Mouse (Mus musculus) spleen, postnatal 14 days (tissue): ENCODE results near the gene Anapc11.

ENCODE experiments used
- DNase-seq, 2 experiments: peaks; one replicate each; pipeline ENCODE4 v3.0.0; 2021 to 2022; ENCODE audit warnings: low spot score in 2 of 2

Anapc11 gene

DNA sequence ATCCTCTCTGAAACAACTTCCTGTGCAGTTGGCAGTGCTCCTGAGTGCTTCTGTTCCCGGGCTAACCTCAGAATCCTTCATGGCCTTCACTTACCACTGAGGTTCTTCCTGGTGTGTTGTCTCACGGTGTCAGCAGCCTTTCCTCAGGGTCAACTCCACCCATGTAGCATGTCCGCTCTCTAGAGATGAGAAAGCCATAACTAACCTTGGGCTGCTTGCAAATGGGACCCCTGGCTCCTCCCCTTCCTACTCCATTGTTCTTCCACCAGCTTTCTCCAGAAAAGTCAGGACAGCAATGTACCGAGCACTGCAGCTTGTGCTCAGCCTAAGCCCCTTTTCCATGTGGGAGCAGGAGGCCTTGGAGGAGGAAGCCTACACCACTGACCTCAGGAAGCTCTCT, 8.5 kb downstream of the Anapc11 start:
- DNase-seq, result no peak

DNA sequence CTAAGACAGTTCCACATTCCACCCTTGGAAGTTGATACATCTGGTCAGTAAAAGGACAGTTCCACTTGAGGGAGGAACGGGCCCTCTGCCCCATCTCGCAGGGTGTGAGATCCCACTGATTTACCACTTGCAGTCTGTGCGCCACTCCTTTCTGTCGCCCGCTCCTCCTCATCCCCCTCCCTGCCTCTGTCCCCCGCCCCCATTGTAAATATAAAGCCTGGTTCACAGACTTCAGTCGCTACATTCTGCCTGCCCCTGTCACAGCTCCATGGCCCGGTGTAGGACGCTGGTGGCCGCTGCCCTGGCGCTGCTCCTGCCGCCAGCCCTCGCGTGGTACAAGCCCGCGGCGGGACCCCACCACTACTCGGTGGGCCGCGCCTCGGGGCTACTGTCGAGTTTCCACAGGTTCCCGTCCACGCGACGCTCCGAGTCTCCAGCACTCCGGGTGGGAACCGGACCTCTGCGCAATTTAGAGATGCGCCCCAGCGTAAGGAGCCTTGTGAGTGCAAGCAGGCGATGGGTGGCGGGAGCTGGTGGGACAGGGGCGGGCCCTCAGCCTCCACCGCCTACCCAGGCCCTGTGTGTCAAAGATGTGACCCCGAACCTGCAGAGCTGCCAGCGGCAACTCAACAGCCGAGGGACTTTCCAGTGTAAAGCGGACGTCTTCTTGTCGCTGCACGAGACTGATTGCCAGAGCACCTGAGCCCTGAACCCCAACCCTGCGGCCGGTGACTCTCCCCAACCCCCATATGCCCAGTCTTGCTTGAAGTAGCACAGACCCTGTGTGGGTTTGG, 10.2 kb downstream of the Anapc11 start, which contains the start of gene Npb:
Npb (plus strand) TSS at position 237 of the 794 bp plus-strand sequence.
- no peak for DNase-seq

DNA sequence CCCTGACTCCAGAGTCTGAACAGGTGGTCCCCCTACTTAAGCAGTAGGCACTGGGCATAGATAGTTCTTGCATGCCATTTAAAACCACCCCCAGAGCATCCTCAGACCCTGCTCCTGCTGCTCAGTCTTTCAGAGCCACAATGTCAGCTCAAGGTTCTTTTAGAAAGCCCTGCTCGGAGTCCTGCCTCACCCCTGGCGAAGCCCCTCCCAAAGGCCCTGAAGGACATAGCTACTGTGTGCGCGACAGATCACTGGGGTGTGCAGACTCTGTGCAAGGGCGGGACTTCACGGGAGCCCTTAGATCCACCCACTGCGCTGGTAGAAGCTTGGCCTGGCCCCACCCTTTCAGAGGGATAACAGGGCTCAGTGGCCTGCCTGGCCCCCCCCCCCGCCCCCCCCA, 11.0 kb downstream of the Anapc11 start:
- DNase-seq, result no peak

DNA sequence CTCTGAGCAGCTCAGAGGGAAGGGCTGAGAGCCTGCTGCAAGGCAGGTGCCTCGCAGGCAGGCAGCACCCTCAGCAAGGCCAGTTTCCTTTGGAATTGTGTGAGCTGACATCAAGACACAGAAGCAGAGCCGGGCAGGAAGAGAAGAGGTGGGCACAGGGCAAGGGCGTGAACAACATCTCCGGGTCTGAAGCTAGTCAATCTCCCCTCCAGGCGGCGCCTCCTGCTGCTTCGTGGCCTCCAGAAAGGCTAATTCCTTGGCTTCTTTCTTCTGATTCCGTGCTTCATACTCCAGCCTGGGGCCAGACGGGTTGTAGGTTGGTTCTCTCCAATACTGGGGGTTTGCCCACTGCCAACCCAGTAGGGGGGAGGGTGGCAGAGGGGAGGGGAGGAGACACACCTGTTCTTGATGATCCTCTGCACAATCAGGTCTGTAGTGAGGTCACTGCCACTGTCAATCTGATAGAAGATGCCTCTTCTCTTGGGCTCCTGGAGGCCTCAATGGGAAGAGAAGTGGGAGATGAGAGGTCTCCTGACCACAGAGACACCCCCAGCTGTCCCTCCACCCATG, 12.3 kb downstream of the Anapc11 start:
- no peak for DNase-seq

- peak; percentile 57 to 78 for DNase-seq
Observed at GRCm38 (mm10) chr11:120612763-120613162, 14.5 kb downstream of the Anapc11 start.

- no peak for DNase-seq
Observed at GRCm38 (mm10) chr11:120613481-120613972, 15.3 kb downstream of the Anapc11 start.

DNA sequence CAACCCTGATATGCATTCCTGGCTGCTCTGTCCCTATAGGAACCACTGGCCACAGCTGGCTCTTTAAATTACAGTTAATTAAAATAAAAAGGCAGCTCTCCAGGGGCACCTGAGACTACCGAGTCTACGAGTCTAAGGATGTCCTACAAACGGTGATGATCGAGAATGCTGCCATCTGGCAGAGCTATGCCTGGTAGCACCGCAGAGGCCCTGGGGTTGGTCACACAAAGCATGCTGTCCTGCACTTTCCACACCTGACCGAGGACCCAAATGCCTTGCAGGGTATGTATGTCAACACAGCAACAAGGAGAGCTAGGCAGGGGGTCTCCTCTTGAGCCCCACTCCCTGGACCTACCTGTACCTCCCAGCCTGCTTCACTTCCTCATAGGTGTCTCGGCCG, 15.8 kb downstream of the Anapc11 start:
- no peak for DNase-seq

DNA sequence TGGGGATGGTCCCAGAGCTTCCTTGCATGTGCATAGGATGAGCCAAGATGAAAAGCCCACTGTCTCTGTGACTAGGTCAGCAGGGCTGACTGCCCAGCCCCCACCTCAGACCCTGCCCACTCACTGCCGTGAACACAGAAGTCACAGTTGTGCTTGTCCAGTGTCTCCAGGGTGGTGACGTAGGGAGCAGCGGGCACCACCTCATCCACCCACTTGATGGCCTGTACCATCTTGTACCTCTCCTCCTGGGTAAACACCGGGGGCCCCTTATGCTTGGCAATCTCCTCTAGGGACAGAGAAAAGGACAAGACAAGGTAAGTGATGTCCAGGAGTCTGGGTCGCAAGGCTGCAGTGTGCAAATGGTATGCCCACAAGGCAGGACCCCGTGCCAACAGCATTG, 16.9 kb downstream of the Anapc11 start:
- no peak for DNase-seq

DNA sequence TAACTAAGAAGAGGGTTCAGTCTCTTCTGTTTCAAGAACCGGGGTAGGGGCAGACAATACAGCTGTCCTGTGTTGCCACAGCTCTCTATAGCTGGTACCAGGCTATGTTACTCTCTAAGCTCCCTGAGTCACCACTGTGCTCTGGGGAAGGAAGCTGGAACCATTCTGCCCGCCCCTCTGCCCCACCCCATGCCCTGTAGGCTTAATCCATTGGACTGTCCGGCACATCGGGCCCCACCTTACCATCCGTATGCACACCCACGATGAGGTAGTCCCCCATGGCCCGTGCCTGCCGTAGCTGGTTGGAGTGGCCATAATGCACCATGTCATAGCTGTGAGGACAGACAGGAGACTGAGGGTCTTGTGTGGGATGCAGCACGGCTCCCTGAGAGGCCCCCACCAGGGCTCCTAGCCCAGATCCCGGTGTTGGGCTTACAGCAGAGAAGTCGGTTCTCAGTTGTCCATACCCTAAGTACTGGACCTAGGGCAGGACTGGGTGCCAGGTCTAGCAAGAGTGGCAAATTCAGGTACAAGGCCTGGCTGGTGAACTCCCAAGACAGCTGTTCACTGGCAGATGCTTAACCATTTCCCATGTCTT, 17.5 kb downstream of the Anapc11 start:
- no peak for DNase-seq

GRCm38 (mm10) chr11:120616617-120617294, 18.5 kb downstream of the Anapc11 start:
- DNase-seq, result no peak

DNA sequence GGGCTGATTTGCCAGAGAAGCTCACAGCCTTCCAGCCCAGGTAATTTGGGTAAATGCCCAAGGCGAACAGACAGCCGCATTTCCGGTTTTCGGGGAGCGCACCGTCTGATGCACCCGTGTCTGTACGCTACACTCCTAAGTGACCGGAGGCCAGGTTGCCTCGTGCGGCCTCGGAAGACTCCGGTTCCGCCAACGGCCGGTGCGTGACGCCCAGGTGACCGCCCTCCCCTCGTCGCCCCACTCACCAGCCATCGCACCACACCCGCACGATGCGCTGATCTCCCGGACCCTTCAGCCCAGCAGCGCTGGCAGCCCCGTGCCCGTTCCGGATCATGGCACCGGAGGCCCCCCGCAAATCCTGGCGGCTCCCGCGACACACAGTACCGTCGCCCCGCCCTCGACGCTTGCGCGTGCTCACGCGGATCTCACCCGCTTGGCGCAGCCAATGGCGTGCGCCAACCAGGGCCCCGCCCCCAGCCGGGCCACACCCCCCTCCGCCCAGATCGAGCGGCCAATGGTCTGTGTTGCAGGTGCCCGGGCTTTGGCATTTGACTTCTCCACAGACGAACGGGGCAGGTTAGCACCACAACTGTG, 19.4 kb downstream of the Anapc11 start, which contains the start of gene Pcyt2:
Pcyt2 (minus strand) TSS at position 418 of the 594 bp plus-strand sequence.
- peak; percentile 91 to 94 for DNase-seq

- no peak for DNase-seq
Observed at GRCm38 (mm10) chr11:120618619-120619535, 20.7 kb downstream of the Anapc11 start.

DNA sequence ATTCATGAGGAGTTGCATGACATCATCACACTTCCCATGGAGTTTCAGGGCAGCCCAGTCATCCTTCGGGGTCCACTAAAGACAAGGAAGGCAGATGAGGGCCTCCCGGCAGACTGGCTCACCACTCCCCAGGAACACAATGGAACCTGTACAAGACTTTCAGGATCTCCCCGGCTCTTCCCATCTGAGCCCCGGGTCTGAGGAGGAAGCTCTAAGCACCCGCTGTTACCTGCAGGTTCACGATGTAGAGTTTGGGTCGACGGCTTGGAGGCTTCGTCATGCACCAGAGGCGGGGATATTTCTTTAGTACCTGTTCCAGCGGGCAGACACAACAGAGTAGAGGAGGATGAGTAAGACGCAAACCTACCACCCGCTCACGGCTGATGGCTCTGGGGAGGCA, 22.0 kb downstream of the Anapc11 start:
- DNase-seq, result no peak

- DNase-seq, result no peak
Observed at GRCm38 (mm10) chr11:120622805-120623204, 24.6 kb downstream of the Anapc11 start.

DNA sequence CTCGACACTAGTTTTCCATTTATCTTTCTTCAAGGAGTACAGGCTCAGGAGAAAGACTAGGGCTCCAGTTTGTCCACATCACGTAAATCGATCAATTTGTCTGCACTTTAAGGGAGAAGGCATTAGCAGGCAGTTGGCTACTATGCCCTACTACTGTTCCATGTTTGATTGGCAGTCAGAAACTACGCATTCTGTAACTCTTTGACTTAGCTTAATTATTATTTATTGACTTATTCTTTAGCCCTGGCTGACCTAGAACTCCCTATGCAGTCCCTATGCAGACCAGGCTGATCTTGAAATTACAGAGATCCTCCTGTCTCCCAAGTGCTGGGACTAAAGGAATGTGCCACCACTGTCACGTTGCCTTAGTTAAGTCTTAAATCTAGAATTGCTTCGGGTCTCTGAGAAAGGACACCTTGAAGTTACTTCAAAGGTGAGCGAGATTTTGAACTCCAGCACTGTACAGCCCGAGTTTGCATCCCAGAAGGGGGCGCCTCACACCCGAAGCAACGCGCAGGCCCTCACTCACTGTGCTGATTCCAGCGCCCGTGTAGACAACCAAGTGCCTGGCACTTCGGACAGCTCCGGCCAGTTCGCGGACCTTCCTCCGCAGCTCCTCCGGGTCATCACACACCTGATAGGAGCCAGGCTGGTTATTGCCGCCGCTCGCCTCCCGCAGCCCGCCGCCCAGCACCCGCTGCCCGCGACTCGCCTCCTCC, 25.9 kb downstream of the Anapc11 start:
- DNase-seq, result peak; percentile 71 to 77

GRCm38 (mm10) chr11:120624680-120625111, 26.5 kb downstream of the Anapc11 start:
- peak; percentile 74 to 78 for DNase-seq

GRCm38 (mm10) chr11:120625152-120625775, 27.0 kb downstream of the Anapc11 start, which contains the start of gene Sirt7:
Sirt7 (minus strand) TSS chr11:120625240.
- DNase-seq, result no peak

GRCm38 (mm10) chr11:120626785-120627467, 28.7 kb downstream of the Anapc11 start:
- no peak for DNase-seq
